Mouse (Mus musculus): Measurements from ENCODE around the gene Adra1d. TPM values are rescaled to one million over a fixed set of nuclear protein-coding genes. Genes with fewer than 3 reads are reported as not detected.
A peak's percentile ranks its signal among the peaks of the same experiment; 100 is the strongest.

Gene Adra1d
- 0.34 and 0.50 TPM in 2 replicates for polyA plus RNA-seq (2014; fragmentation: Nextera tagmentation; extraction: Ambion mirVana)

DNA sequence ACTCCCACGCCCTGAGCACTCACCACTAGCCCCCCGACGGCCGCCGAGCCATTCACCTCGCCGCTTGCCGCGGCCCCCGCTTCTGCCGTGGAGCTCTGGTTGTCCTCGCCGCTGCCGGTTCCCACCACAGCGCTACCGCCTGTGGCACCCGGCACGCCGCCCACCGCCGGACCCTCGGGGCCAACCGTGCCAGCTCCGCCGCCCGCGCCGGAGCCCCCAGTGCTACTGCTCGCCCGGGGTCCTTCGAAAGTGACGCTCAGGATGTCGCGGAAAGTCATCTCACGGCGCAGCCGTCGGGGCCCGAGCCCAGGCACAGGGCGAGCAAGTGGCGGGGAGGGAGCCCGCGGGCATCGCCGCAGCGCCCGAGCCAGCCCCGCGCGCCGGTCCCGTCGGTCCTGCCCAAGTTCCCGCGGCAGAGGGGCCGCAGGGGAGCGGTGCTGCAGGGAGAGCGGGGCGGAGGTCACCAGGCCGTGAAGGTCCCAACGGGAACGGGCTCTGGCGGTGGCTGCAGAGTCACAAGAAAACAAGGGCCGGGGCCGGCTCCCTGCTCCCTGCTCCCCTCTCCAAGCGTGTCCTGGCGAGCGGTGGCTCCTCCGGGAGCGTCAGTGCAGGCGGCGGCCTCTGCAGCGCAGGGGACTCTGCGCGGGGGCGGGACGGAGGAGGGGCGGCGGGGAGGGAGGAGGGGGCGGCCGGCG, at the start of gene Adra1d:
Gene Adra1d (minus strand): TSS at position 393 of the 695 bp plus-strand sequence.
- Histone ChIP-seq H3K27ac (ENCODE audit: low read depth, low read length) (no peak within 1 kb of the TSS), H3K9ac (ENCODE audit: low read depth, low read length) (peak within 1 kb of the TSS; percentile 63), H3K27me3 (ENCODE audit: control insufficient read depth, insufficient read depth, low read length) (peaks cover 83% of the 10 kb centered on the region), H3K4me2 (peak within 1 kb of the TSS; percentile 85), H3K9me3 (replicated peaks; ENCODE audit: control insufficient read depth, low read length) (no peaks in the 10 kb centered on the region), H3K36me3 (ENCODE audit: control insufficient read depth, insufficient read depth, low read length) (no peaks in the 10 kb centered on the region), H3K4me3 (ENCODE audit: low read depth, low read length) (peak within 1 kb of the TSS; percentile 60), H3K4me1 (ENCODE audit: control insufficient read depth, insufficient read depth, low read length) (peaks cover 11% of the 10 kb centered on the region)
- peak; percentile 53 for ATAC-seq (replicated peaks; ENCODE audit: insufficient number of reproducible peaks, low FRiP score, low TSS enrichment)
- 2% methylated on average over 75 of the region's 82 CpGs for WGBS (ENCODE audit: insufficient replicate concordance)

DNA sequence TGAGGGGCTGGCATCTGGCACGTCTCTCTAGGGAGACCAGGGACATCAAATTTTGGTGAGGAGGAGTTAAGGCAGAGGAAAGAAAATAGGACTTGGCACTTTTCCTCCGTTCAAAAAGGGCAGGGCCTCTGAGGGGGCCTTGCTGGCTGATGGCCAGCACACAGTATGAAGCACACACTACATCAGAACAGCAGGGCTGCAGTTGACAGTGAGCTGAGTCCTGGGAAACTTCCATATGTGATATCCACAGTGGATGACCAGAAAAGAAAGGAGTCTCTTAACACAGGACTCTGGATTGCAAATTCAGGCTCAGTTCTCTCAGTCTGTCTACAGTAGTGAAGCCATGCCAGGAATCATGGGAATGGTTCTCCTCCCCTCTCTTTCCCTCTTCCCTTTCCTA, 39.8 kb upstream of the Adra1d start:
- 30% methylated on average over 2 of the region's 2 CpGs for WGBS (ENCODE audit: insufficient replicate concordance)
- Histone ChIP-seq H3K4me3 (ENCODE audit: low read depth, low read length) (no peak overlapping the region), H3K9ac (ENCODE audit: low read depth, low read length) (no peak overlapping the region), H3K9me3 (replicated peaks; ENCODE audit: control insufficient read depth, low read length) (no peaks in the 10 kb centered on the region), H3K4me2 (no peak overlapping the region), H3K36me3 (ENCODE audit: control insufficient read depth, insufficient read depth, low read length) (no peaks in the 10 kb centered on the region), H3K27me3 (ENCODE audit: control insufficient read depth, insufficient read depth, low read length) (no peaks in the 10 kb centered on the region), H3K4me1 (ENCODE audit: control insufficient read depth, insufficient read depth, low read length) (no peaks in the 10 kb centered on the region), H3K27ac (ENCODE audit: low read depth, low read length) (no peak overlapping the region)
- ATAC-seq (replicated peaks; ENCODE audit: insufficient number of reproducible peaks, low FRiP score, low TSS enrichment), result no peak

GRCm38 (mm10) chr2:131594871-131595270, 32.8 kb upstream of the Adra1d start:
- H3K4me1 ChIP-seq (ENCODE audit: control insufficient read depth, insufficient read depth, low read length), result no peaks in the 10 kb centered on the region

DNA sequence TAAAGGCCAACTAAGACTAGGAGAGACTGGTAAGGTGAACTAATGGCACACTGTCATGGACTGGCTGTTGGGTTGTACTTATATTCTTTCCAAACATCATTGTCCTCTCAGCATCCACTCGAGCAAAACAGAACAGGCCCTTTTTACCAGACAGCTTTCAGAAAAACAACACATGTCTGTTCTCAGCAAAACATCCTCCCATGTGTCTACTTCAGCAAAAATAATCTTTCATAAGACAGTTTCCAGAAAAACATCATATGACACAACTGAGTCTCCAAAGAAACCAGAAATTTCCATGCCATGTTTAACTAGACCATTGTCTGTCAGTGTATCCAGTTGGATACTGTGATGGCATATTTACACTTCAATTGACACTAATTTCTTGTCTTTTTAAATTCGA, 25.4 kb upstream of the Adra1d start:
- Histone ChIP-seq H3K36me3 (ENCODE audit: control insufficient read depth, insufficient read depth, low read length) (no peaks in the 10 kb centered on the region), H3K27ac (ENCODE audit: low read depth, low read length) (no peak overlapping the region), H3K4me3 (ENCODE audit: low read depth, low read length) (no peak overlapping the region), H3K4me1 (ENCODE audit: control insufficient read depth, insufficient read depth, low read length) (no peaks in the 10 kb centered on the region), H3K4me2 (no peak overlapping the region), H3K9ac (ENCODE audit: low read depth, low read length) (no peak overlapping the region), H3K9me3 (replicated peaks; ENCODE audit: control insufficient read depth, low read length) (no peaks in the 10 kb centered on the region), H3K27me3 (ENCODE audit: control insufficient read depth, insufficient read depth, low read length) (no peaks in the 10 kb centered on the region)
- no peak for ATAC-seq (replicated peaks; ENCODE audit: insufficient number of reproducible peaks, low FRiP score, low TSS enrichment)
- WGBS (ENCODE audit: insufficient replicate concordance), result 68% methylated on average over 2 of the region's 2 CpGs

More at GRCm38 (mm10) chr2:131594871-131595270, 32.8 kb upstream of the Adra1d start:
- Histone ChIP-seq H3K27ac (ENCODE audit: low read depth, low read length) (no peak overlapping the region), H3K36me3 (ENCODE audit: control insufficient read depth, insufficient read depth, low read length) (no peaks in the 10 kb centered on the region), H3K9ac (ENCODE audit: low read depth, low read length) (no peak overlapping the region), H3K27me3 (ENCODE audit: control insufficient read depth, insufficient read depth, low read length) (no peaks in the 10 kb centered on the region), H3K4me2 (no peak overlapping the region), H3K9me3 (replicated peaks; ENCODE audit: control insufficient read depth, low read length) (no peaks in the 10 kb centered on the region), H3K4me3 (ENCODE audit: low read depth, low read length) (no peak overlapping the region)
- 78% methylated on average over 6 of the region's 6 CpGs for WGBS (ENCODE audit: insufficient replicate concordance)
- ATAC-seq (replicated peaks; ENCODE audit: insufficient number of reproducible peaks, low FRiP score, low TSS enrichment), result no peak

DNA sequence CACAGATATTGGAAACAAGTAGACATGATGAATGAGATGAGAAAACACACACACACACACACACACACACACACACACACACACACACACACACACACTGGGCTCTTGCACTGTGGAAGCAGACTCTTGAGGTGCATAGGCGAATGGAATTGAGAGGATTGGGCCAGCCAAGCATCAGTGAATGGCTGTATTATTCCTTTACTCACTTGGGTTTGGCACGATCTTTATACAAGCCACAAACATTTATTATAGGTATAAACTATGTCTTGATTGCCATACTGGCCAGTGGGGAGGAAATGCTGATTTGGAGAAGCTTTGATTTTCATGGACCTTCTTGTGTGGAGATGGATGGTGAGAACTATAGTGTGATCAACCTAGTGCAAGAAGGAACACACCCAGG, 19.4 kb upstream of the Adra1d start:
- ATAC-seq (replicated peaks; ENCODE audit: insufficient number of reproducible peaks, low FRiP score, low TSS enrichment), result no peak
- H3K36me3 ChIP-seq (ENCODE audit: control insufficient read depth, insufficient read depth, low read length), result no peaks in the 10 kb centered on the region
- 73% methylated on average over 2 of the region's 2 CpGs for WGBS (ENCODE audit: insufficient replicate concordance)
- no peak overlapping the region for H3K27ac ChIP-seq (ENCODE audit: low read depth, low read length)
- H3K27me3 ChIP-seq (ENCODE audit: control insufficient read depth, insufficient read depth, low read length), result no peaks in the 10 kb centered on the region
- no peaks in the 10 kb centered on the region for H3K9me3 ChIP-seq (replicated peaks; ENCODE audit: control insufficient read depth, low read length)
- no peaks in the 10 kb centered on the region for H3K4me1 ChIP-seq (ENCODE audit: control insufficient read depth, insufficient read depth, low read length)
- no peak overlapping the region for H3K4me2 ChIP-seq
- no peak overlapping the region for H3K4me3 ChIP-seq (ENCODE audit: low read depth, low read length)
- no peak overlapping the region for H3K9ac ChIP-seq (ENCODE audit: low read depth, low read length)

- peak; percentile 62 for ATAC-seq (replicated peaks; ENCODE audit: insufficient number of reproducible peaks, low FRiP score, low TSS enrichment)
- Histone ChIP-seq H3K27me3 (ENCODE audit: control insufficient read depth, insufficient read depth, low read length) (peaks cover 77% of the 10 kb centered on the region), H3K27ac (ENCODE audit: low read depth, low read length) (no peak overlapping the region)
These were observed 571 bp upstream of the Adra1d start for GRCm38 (mm10) chr2:131562586-131563122.

DNA sequence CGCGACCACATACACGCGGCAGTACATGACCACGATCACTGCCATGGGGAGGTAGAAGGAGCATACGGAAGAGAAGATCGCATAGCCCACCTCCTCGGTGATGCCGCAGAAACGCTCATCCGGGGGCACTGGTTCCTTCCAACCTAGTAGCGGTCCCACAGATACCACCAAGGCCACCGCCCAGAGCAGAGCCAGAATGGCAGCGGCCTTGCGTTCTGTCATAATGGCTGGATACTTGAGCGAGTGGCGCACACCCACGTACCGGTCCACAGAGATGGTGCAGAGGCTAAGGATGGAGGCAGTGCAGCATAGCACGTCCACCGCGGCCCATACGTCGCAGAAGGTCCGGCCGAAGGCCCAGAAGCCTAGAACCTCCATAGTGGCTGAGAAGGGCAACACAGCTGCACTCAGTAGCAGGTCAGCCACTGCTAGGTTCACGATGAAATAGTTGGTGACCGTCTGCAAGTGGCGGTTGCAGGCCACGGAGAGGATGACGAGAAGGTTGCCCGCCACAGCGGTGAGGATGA, 676 bp downstream of the Adra1d start:
- Histone ChIP-seq H3K27me3 (ENCODE audit: control insufficient read depth, insufficient read depth, low read length) (peaks cover 89% of the 10 kb centered on the region), H3K4me2 (peak overlapping the region; percentile 85), H3K4me1 (ENCODE audit: control insufficient read depth, insufficient read depth, low read length) (peaks cover 11% of the 10 kb centered on the region), H3K4me3 (ENCODE audit: low read depth, low read length) (peak overlapping the region; percentile 60), H3K9me3 (replicated peaks; ENCODE audit: control insufficient read depth, low read length) (no peaks in the 10 kb centered on the region), H3K27ac (ENCODE audit: low read depth, low read length) (no peak overlapping the region), H3K36me3 (ENCODE audit: control insufficient read depth, insufficient read depth, low read length) (no peaks in the 10 kb centered on the region), H3K9ac (ENCODE audit: low read depth, low read length) (peak overlapping the region; percentile 63; the same call in 1 of the 2 replicates)
- WGBS (ENCODE audit: insufficient replicate concordance), result 3% methylated on average over 33 of the region's 33 CpGs
- ATAC-seq (replicated peaks; ENCODE audit: insufficient number of reproducible peaks, low FRiP score, low TSS enrichment), result no peak

More at GRCm38 (mm10) chr2:131562586-131563122, 571 bp upstream of the Adra1d start:
- Histone ChIP-seq H3K4me1 (ENCODE audit: control insufficient read depth, insufficient read depth, low read length) (peaks cover 11% of the 10 kb centered on the region), H3K4me3 (ENCODE audit: low read depth, low read length) (peak overlapping the region; percentile 60), H3K36me3 (ENCODE audit: control insufficient read depth, insufficient read depth, low read length) (no peaks in the 10 kb centered on the region), H3K9ac (ENCODE audit: low read depth, low read length) (peak overlapping the region; percentile 63), H3K4me2 (peak overlapping the region; percentile 85), H3K9me3 (replicated peaks; ENCODE audit: control insufficient read depth, low read length) (no peaks in the 10 kb centered on the region)
- 1% methylated on average over 27 of the region's 30 CpGs for WGBS (ENCODE audit: insufficient replicate concordance)

GRCm38 (mm10) chr2:131560205-131560919, 1.7 kb downstream of the Adra1d start:
- H3K9me3 ChIP-seq (replicated peaks; ENCODE audit: control insufficient read depth, low read length), result no peaks in the 10 kb centered on the region
- no peak for ATAC-seq (replicated peaks; ENCODE audit: insufficient number of reproducible peaks, low FRiP score, low TSS enrichment)
- no peak overlapping the region for H3K4me3 ChIP-seq (ENCODE audit: low read depth, low read length)
- WGBS (ENCODE audit: insufficient replicate concordance), result 54% methylated on average over 2 of the region's 2 CpGs
- peaks cover 90% of the 10 kb centered on the region for H3K27me3 ChIP-seq (ENCODE audit: control insufficient read depth, insufficient read depth, low read length)
- H3K4me2 ChIP-seq, result no peak overlapping the region
- H3K9ac ChIP-seq (ENCODE audit: low read depth, low read length), result no peak overlapping the region
- no peaks in the 10 kb centered on the region for H3K36me3 ChIP-seq (ENCODE audit: control insufficient read depth, insufficient read depth, low read length)
- peaks cover 11% of the 10 kb centered on the region for H3K4me1 ChIP-seq (ENCODE audit: control insufficient read depth, insufficient read depth, low read length)
- H3K27ac ChIP-seq (ENCODE audit: low read depth, low read length), result no peak overlapping the region

Measured in heart, embryonic 11.5 days (tissue).